Mouse (Mus musculus): ENCODE results near the gene Actr6. TPM values are rescaled to one million over a fixed set of nuclear protein-coding genes. Genes with fewer than 3 reads are reported as not detected.

Actr6 gene
- 39.5 and 40.3 TPM in 2 replicates for polyA plus RNA-seq (2014; fragmentation: Nextera tagmentation; extraction: Ambion mirVana)

GRCm38 (mm10) chr10:89732001-89732794, at the start of gene Actr6:
Gene Actr6, minus strand, starts transcription at chr10:89732295.
- ATAC-seq (ENCODE audit: insufficient read depth, low FRiP score, low TSS enrichment): peak; percentile 99
- peak within 1 kb of the TSS; percentile 55 for H3K9ac ChIP-seq (ENCODE audit: low read length)
- H3K9me3 ChIP-seq (ENCODE audit: control insufficient read depth, low read length): no peaks in the 10 kb centered on the region
- WGBS: 2% methylated on average over 49 of the region's 49 CpGs
- peaks cover 4% of the 10 kb centered on the region for H3K4me1 ChIP-seq (ENCODE audit: control insufficient read depth, insufficient read depth, low read length)
- H3K36me3 ChIP-seq (ENCODE audit: control insufficient read depth, insufficient read depth, low read length): no peaks in the 10 kb centered on the region
- H3K4me3 ChIP-seq (ENCODE audit: low read depth, low read length): peak within 1 kb of the TSS; percentile 61
- no peaks in the 10 kb centered on the region for H3K27me3 ChIP-seq (ENCODE audit: control insufficient read depth, insufficient read depth, low read length)
- peak; percentile 93 for DNase-seq (ENCODE audit: low spot score)
- no peak within 1 kb of the TSS for H3K27ac ChIP-seq (ENCODE audit: low read depth, low read length)
- peak within 1 kb of the TSS; percentile 50 for H3K4me2 ChIP-seq (ENCODE audit: low read depth)

GRCm38 (mm10) chr10:89776029-89776428, 43.9 kb upstream of the Actr6 start:
- Histone ChIP-seq H3K27ac (ENCODE audit: low read depth, low read length) (no peak overlapping the region), H3K4me2 (ENCODE audit: low read depth) (no peak overlapping the region), H3K9me3 (ENCODE audit: control insufficient read depth, low read length) (no peaks in the 10 kb centered on the region), H3K4me3 (ENCODE audit: low read depth, low read length) (no peak overlapping the region), H3K4me1 (ENCODE audit: control insufficient read depth, insufficient read depth, low read length) (no peaks in the 10 kb centered on the region), H3K9ac (ENCODE audit: low read length) (no peak overlapping the region), H3K36me3 (ENCODE audit: control insufficient read depth, insufficient read depth, low read length) (no peaks in the 10 kb centered on the region), H3K27me3 (ENCODE audit: control insufficient read depth, insufficient read depth, low read length) (no peaks in the 10 kb centered on the region)
- ATAC-seq (ENCODE audit: insufficient read depth, low FRiP score, low TSS enrichment) (no peak), DNase-seq (ENCODE audit: low spot score) (no peak)
- 96% methylated on average over 6 of the region's 6 CpGs for WGBS

DNA sequence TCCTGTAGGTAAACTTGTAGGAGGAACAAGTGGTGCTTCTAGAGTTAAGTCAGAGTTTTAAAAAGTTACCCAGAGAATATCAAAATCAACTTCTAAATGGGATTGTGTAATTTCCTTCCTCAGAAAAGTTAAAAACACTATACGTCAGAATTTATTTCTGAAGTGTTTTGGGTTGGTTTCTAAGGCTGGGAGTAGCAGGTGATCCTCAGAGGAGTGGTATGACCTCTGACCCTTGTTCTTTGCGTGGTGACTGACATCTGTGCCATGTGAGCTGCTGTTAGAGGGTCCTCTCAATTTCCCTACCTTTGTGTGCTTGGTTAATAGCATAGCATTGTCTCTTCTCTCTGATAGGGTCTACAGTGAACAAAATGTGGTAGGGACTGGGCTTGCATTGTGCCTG, 39.8 kb upstream of the Actr6 start:
- no peak overlapping the region for H3K9ac ChIP-seq (ENCODE audit: low read length)
- no peak overlapping the region for H3K4me2 ChIP-seq (ENCODE audit: low read depth)
- ATAC-seq (ENCODE audit: insufficient read depth, low FRiP score, low TSS enrichment): no peak
- DNase-seq (ENCODE audit: low spot score): no peak
- no peak overlapping the region for H3K27ac ChIP-seq (ENCODE audit: low read depth, low read length)
- no peaks in the 10 kb centered on the region for H3K4me1 ChIP-seq (ENCODE audit: control insufficient read depth, insufficient read depth, low read length)
- H3K9me3 ChIP-seq (ENCODE audit: control insufficient read depth, low read length): no peaks in the 10 kb centered on the region
- H3K36me3 ChIP-seq (ENCODE audit: control insufficient read depth, insufficient read depth, low read length): no peaks in the 10 kb centered on the region
- no peak overlapping the region for H3K4me3 ChIP-seq (ENCODE audit: low read depth, low read length)
- 56% methylated on average over 2 of the region's 2 CpGs for WGBS
- H3K27me3 ChIP-seq (ENCODE audit: control insufficient read depth, insufficient read depth, low read length): no peaks in the 10 kb centered on the region

- no peaks in the 10 kb centered on the region for H3K9me3 ChIP-seq (ENCODE audit: control insufficient read depth, low read length)
- 84% methylated on average over 4 of the region's 4 CpGs for WGBS
- no peaks in the 10 kb centered on the region for H3K4me1 ChIP-seq (ENCODE audit: control insufficient read depth, insufficient read depth, low read length)
- H3K9ac ChIP-seq (ENCODE audit: low read length): no peak overlapping the region
- H3K27me3 ChIP-seq (ENCODE audit: control insufficient read depth, insufficient read depth, low read length): no peaks in the 10 kb centered on the region
- DNase-seq (ENCODE audit: low spot score): no peak
- no peak overlapping the region for H3K4me3 ChIP-seq (ENCODE audit: low read depth, low read length)
- no peak overlapping the region for H3K27ac ChIP-seq (ENCODE audit: low read depth, low read length)
- H3K4me2 ChIP-seq (ENCODE audit: low read depth): no peak overlapping the region
- H3K36me3 ChIP-seq (ENCODE audit: control insufficient read depth, insufficient read depth, low read length): no peaks in the 10 kb centered on the region
- no peak for ATAC-seq (ENCODE audit: insufficient read depth, low FRiP score, low TSS enrichment)
Measured at GRCm38 (mm10) chr10:89769096-89769495, 37.0 kb upstream of the Actr6 start.

DNA sequence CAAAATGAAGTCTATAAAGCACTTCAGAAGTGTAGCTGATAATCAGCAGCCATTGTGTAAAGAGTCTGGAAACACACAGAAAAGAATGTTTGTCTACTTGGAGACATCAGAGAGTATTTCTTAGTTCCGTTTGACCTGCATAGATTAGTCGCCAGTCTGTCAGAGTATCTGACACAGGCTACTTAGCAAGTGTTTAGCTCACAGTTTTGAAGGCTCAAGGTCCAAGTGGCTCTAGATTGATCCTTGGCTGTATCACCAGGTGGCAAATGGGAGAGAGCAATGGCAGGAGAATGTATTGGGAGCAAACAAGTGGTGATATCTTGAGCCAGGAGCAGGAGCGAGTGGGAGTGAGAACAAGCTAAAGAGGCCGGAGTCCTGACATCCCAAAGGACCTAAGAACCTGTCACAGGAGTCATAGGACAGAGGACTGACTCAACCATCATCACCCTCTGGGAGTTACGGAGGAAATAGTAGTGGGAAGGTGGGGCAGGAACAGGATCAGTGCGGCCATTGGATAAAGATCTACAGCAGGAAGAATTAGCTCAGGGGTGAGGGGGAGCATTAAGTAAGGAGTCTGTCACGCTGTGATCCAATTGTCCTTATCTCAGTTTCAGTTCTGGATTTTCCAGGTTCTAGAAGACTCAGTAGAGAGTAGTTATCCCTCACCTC, 36.4 kb upstream of the Actr6 start:
- Histone ChIP-seq H3K4me3 (ENCODE audit: low read depth, low read length) (no peak overlapping the region), H3K4me1 (ENCODE audit: control insufficient read depth, insufficient read depth, low read length) (no peaks in the 10 kb centered on the region), H3K27me3 (ENCODE audit: control insufficient read depth, insufficient read depth, low read length) (no peaks in the 10 kb centered on the region), H3K4me2 (ENCODE audit: low read depth) (no peak overlapping the region), H3K27ac (ENCODE audit: low read depth, low read length) (no peak overlapping the region), H3K9ac (ENCODE audit: low read length) (no peak overlapping the region), H3K36me3 (ENCODE audit: control insufficient read depth, insufficient read depth, low read length) (no peaks in the 10 kb centered on the region), H3K9me3 (ENCODE audit: control insufficient read depth, low read length) (no peaks in the 10 kb centered on the region)
- ATAC-seq (ENCODE audit: insufficient read depth, low FRiP score, low TSS enrichment) (no peak), DNase-seq (ENCODE audit: low spot score) (no peak)
- 87% methylated on average over 7 of the region's 7 CpGs for WGBS

GRCm38 (mm10) chr10:89765790-89766714, 34.0 kb upstream of the Actr6 start:
- Histone ChIP-seq H3K27me3 (ENCODE audit: control insufficient read depth, insufficient read depth, low read length) (no peaks in the 10 kb centered on the region), H3K4me1 (ENCODE audit: control insufficient read depth, insufficient read depth, low read length) (no peaks in the 10 kb centered on the region), H3K27ac (ENCODE audit: low read depth, low read length) (no peak overlapping the region), H3K9ac (ENCODE audit: low read length) (no peak overlapping the region), H3K36me3 (ENCODE audit: control insufficient read depth, insufficient read depth, low read length) (no peaks in the 10 kb centered on the region), H3K9me3 (ENCODE audit: control insufficient read depth, low read length) (no peaks in the 10 kb centered on the region), H3K4me3 (ENCODE audit: low read depth, low read length) (no peak overlapping the region), H3K4me2 (ENCODE audit: low read depth) (no peak overlapping the region)
- 92% methylated on average over 11 of the region's 11 CpGs for WGBS
- ATAC-seq (ENCODE audit: insufficient read depth, low FRiP score, low TSS enrichment) (no peak), DNase-seq (ENCODE audit: low spot score) (no peak)

DNA sequence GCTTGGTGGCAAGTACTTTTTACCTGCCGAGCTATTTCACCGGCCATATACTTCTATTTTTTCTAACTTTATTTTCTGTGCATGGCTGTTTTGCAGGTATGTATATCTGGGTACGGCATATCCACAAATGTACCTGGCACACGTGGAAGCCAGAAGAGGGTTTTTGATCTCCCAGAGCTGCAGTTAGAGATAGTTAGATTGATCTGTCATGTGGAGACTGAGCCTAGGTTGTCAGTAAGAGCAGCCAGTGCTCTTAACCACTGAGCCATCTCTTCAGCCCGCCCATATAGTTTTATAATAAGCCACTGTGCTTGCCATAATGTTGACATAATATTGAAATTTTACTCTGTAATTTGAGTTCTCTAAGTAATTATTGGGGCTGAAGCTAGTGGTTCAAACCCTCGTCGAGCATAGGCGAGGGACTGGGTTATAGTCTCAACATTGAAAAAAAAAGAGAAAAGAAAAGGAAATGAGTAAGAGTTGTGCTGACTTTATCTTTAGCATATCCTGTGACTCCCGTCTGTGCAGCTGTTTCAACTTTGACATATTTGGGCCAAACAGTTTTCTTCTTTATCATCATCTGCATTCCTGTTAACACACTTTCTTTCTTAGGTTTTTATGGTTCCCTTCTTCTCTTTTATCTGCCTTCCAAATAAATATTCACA, 32.5 kb upstream of the Actr6 start:
- H3K27ac ChIP-seq (ENCODE audit: low read depth, low read length): no peak overlapping the region
- 85% methylated on average over 9 of the region's 9 CpGs for WGBS

GRCm38 (mm10) chr10:89760772-89761171, 28.7 kb upstream of the Actr6 start:
- Histone ChIP-seq H3K36me3 (ENCODE audit: control insufficient read depth, insufficient read depth, low read length) (no peaks in the 10 kb centered on the region), H3K9ac (ENCODE audit: low read length) (no peak overlapping the region), H3K27me3 (ENCODE audit: control insufficient read depth, insufficient read depth, low read length) (no peaks in the 10 kb centered on the region), H3K9me3 (ENCODE audit: control insufficient read depth, low read length) (no peaks in the 10 kb centered on the region), H3K27ac (ENCODE audit: low read depth, low read length) (no peak overlapping the region), H3K4me1 (ENCODE audit: control insufficient read depth, insufficient read depth, low read length) (no peaks in the 10 kb centered on the region), H3K4me2 (ENCODE audit: low read depth) (no peak overlapping the region), H3K4me3 (ENCODE audit: low read depth, low read length) (no peak overlapping the region)
- WGBS: 87% methylated on average over 5 of the region's 5 CpGs
- DNase-seq (ENCODE audit: low spot score) (no peak), ATAC-seq (ENCODE audit: insufficient read depth, low FRiP score, low TSS enrichment) (no peak)

More for the DNA sequence above, 32.5 kb upstream of the Actr6 start:
- no peak for ATAC-seq (ENCODE audit: insufficient read depth, low FRiP score, low TSS enrichment)
- H3K9me3 ChIP-seq (ENCODE audit: control insufficient read depth, low read length): no peaks in the 10 kb centered on the region
- no peak for DNase-seq (ENCODE audit: low spot score)
- no peak overlapping the region for H3K4me3 ChIP-seq (ENCODE audit: low read depth, low read length)
- no peaks in the 10 kb centered on the region for H3K36me3 ChIP-seq (ENCODE audit: control insufficient read depth, insufficient read depth, low read length)
- H3K27me3 ChIP-seq (ENCODE audit: control insufficient read depth, insufficient read depth, low read length): no peaks in the 10 kb centered on the region
- H3K4me2 ChIP-seq (ENCODE audit: low read depth): no peak overlapping the region
- H3K4me1 ChIP-seq (ENCODE audit: control insufficient read depth, insufficient read depth, low read length): no peaks in the 10 kb centered on the region
- no peak overlapping the region for H3K9ac ChIP-seq (ENCODE audit: low read length)
